Mouse (Mus musculus): ENCODE data around the gene Atp5l.

- no peak for TF ChIP-seq CTCF (IDR thresholded peaks at IDR 0.05; ENCODE audit: low read depth, low read length)
- TF ChIP-seq TAL1 (conservative IDR thresholded peaks at IDR 0.05; ENCODE audit: low read depth, low read length) = no peak
- no peak for TF ChIP-seq POLR2AphosphoS5 (IDR thresholded peaks at IDR 0.05; ENCODE audit: insufficient replicate concordance, low read depth, low read length)
These were observed 33.9 kb upstream of the Atp5l start for GRCm38 (mm10) chr9:44954432-44954831.
